Mouse (Mus musculus) forebrain, embryonic 13.5 days (tissue): ENCODE data around the gene Il17d. TPM values are rescaled to one million over a fixed set of nuclear protein-coding genes. Genes with fewer than 3 reads are reported as not detected.

Experiments
- ATAC-seq: fragments of 200-750 bp; cut with Nextera tagmentation; 2 replicates; pipeline ENCODE4 v1.8.0; 2017
- H3K27ac ChIP-seq: fragments of 300-500 bp; sonication (generic); 2 replicates; pipeline ENCODE4 v1.5.1; 2015; ENCODE audit warnings: inconsistent platforms, mild to moderate bottlenecking, moderate library complexity
- H3K27me3 ChIP-seq: fragments of 300-500 bp; sonication (generic); 2 replicates; pipeline ENCODE4 v1.6.1; 2015; ENCODE audit warnings: mild to moderate bottlenecking, inconsistent platforms
- H3K36me3 ChIP-seq: fragments of 300-500 bp; sonication (generic); 2 replicates; pipeline ENCODE4 v1.6.1; 2015; ENCODE audit warnings: mild to moderate bottlenecking, inconsistent platforms; ENCODE audit not compliant: poor library complexity, severe bottlenecking
- H3K4me1 ChIP-seq: fragments of 300-500 bp; sonication (generic); 2 replicates; pipeline ENCODE4 v1.6.1; 2015; ENCODE audit warnings: inconsistent platforms
- H3K4me2 ChIP-seq: fragments of 300-500 bp; sonication (generic); 2 replicates; pipeline ENCODE4 v1.6.1; 2015; ENCODE audit warnings: inconsistent platforms, mild to moderate bottlenecking, moderate library complexity
- H3K4me3 ChIP-seq: fragments of 300-500 bp; sonication (generic); 2 replicates; pipeline ENCODE4 v1.5.1; 2015; ENCODE audit warnings: mild to moderate bottlenecking, inconsistent platforms
- H3K9ac ChIP-seq: fragments of 300-500 bp; sonication (generic); 2 replicates; pipeline ENCODE4 v1.6.1; 2015; ENCODE audit warnings: mild to moderate bottlenecking, inconsistent platforms
- H3K9me3 ChIP-seq: fragments of 300-500 bp; sonication (generic); replicated peaks from 2 replicates; pipeline ENCODE4 v1.6.1; 2016; ENCODE audit warnings: inconsistent platforms
- WGBS: fragments of 180-500 bp; shearing (Covaris S2); methylation state at CpG from one replicate; pipeline ENCODE4 v1.1.7; 2015; 5-methylcytosine and 5-hydroxymethylcytosine counted together
- polyA plus RNA-seq: library from polyadenylated mRNA; unstranded; fragments of >200 nt; fragmentation: Nextera tagmentation; extraction: Ambion mirVana; gene quantifications from 2 replicates; pipeline ENCODE4 v1.2.1, GENCODE M21; 2015

Gene Il17d
- polyA plus RNA-seq, 1 experiment from 2014 or later: 2.7 TPM

DNA sequence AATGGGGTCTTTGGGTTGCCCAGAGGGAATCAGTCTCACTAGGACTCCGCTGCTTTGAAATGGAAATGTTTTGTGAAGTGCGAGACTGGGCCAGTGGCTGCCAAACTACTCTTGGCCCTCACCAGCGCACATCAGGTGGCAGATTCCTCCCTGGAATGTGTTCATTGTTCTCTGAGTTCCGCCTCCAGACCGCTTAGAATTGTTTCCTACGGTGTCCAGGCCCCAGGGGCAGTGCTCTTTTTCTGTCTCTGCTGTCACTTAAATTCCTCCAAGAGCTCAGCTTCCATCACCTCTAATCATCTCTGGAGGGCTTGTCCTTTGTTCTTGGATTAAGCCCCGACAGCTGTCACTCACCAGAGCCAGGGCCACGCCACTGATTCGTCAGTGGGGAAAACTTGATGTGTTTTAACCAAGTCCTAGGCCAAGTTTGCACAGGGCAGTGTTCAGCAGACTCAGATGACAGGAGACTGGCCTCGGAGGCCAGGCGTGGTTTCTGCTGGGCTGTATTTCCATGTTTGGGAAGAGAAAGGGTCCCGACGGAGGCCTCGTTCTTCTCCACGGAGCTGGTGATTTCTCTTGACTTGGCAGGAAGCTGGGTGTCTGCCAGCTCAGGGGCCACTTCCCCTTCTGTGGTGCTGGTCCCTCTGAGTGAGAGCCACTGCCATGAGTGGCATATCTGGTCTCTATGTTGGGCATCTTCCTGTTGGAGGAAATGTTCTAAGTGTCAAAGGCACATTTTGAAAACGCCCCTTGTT is 12.9 kb downstream of the Il17d start:
- WGBS: 4% methylated on average over 16 of the region's 16 CpGs
- peaks cover 40% of the 10 kb centered on the region for H3K4me1 ChIP-seq
- no peaks in the 10 kb centered on the region for H3K9me3 ChIP-seq
- no peak overlapping the region for H3K4me3 ChIP-seq
- ATAC-seq: peak; percentile 50
- peaks cover 33% of the 10 kb centered on the region for H3K27me3 ChIP-seq
- 0 out of 2 replicates have a peak overlapping the region, but pooled peaks have one; percentile 19 for H3K27ac ChIP-seq
- H3K36me3 ChIP-seq: no peaks in the 10 kb centered on the region
- no peak overlapping the region for H3K9ac ChIP-seq
- H3K4me2 ChIP-seq: peak overlapping the region; percentile 27

- Histone ChIP-seq H3K4me1 (peaks cover 22% of the 10 kb centered on the region), H3K27me3 (peaks cover 34% of the 10 kb centered on the region), H3K27ac (no peak overlapping the region), H3K36me3 (no peaks in the 10 kb centered on the region), H3K9me3 (no peaks in the 10 kb centered on the region), H3K9ac (no peak overlapping the region), H3K4me3 (no peak overlapping the region), H3K4me2 (no peak overlapping the region)
- no peak for ATAC-seq
- 86% methylated on average over 11 of the region's 11 CpGs for WGBS
Measured at GRCm38 (mm10) chr14:57540683-57541082, 16.1 kb downstream of the Il17d start.

DNA sequence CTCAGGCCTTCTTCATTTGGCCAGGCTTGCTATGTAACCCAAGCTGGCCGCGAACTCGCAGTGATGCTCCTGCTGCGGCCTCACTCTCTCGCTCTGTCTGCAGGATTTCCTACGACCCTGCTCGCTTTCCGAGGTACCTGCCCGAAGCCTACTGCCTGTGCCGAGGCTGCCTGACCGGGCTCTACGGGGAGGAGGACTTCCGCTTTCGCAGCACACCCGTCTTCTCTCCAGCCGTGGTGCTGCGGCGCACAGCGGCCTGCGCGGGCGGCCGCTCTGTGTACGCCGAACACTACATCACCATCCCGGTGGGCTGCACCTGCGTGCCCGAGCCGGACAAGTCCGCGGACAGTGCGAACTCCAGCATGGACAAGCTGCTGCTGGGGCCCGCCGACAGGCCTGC is 17.7 kb downstream of the Il17d start:
- Histone ChIP-seq H3K27ac (no peak overlapping the region), H3K9ac (no peak overlapping the region), H3K4me2 (peak overlapping the region; percentile 43), H3K9me3 (no peaks in the 10 kb centered on the region), H3K4me1 (peaks cover 13% of the 10 kb centered on the region), H3K36me3 (no peaks in the 10 kb centered on the region), H3K27me3 (peaks cover 31% of the 10 kb centered on the region), H3K4me3 (no peak overlapping the region; the same call in 1 of the 2 replicates)
- peak; percentile 24; the same call in 1 of the 2 replicates for ATAC-seq
- WGBS: 43% methylated on average over 34 of the region's 34 CpGs

GRCm38 (mm10) chr14:57543420-57544039 is 19.0 kb downstream of the Il17d start:
- Histone ChIP-seq H3K36me3 (peaks cover under 1% of the 10 kb centered on the region; the same call in 1 of the 2 replicates), H3K27ac (no peak overlapping the region), H3K4me3 (no peak overlapping the region), H3K4me1 (0 out of 2 replicates have a peak, but pooled peaks cover 3% of the 10 kb centered on the region), H3K9ac (no peak overlapping the region), H3K9me3 (no peaks in the 10 kb centered on the region), H3K4me2 (no peak overlapping the region), H3K27me3 (peaks cover 28% of the 10 kb centered on the region)
- 94% methylated on average over 13 of the region's 13 CpGs for WGBS
- ATAC-seq: no peak

- Histone ChIP-seq H3K27me3 (peaks cover 22% of the 10 kb centered on the region), H3K4me3 (no peak overlapping the region), H3K27ac (no peak overlapping the region), H3K9me3 (no peaks in the 10 kb centered on the region), H3K4me2 (no peak overlapping the region), H3K4me1 (0 out of 2 replicates have a peak, but pooled peaks cover 3% of the 10 kb centered on the region), H3K36me3 (peaks cover 18% of the 10 kb centered on the region), H3K9ac (no peak overlapping the region)
- WGBS: 88% methylated on average over 17 of the region's 17 CpGs
- ATAC-seq: no peak
Measured at GRCm38 (mm10) chr14:57545526-57545925, 20.9 kb downstream of the Il17d start.

DNA sequence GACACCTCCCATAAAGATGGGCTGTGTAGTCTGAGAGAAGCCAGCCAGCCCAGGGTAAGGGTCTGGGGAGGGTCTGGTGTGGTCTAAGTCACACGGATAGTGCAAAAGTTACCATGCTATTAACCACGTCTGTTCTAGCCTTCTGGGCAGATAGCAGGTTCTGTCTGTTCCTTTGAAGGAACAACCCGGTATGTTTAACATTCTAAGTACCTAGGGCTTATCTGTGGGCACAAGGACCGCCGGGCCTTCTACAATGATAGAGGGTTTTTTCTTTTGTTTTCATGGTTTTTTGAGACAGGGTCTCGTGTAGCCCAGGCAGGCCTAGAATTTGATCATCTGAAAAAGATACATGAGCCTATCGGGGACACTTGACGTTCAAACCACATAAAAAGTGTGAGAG is 21.6 kb downstream of the Il17d start:
- peaks cover 18% of the 10 kb centered on the region for H3K36me3 ChIP-seq
- 91% methylated on average over 8 of the region's 8 CpGs for WGBS
- H3K4me3 ChIP-seq: no peak overlapping the region
- H3K9ac ChIP-seq: no peak overlapping the region
- H3K4me1 ChIP-seq: 0 out of 2 replicates have a peak, but pooled peaks cover 3% of the 10 kb centered on the region
- no peak overlapping the region for H3K27ac ChIP-seq
- no peaks in the 10 kb centered on the region for H3K9me3 ChIP-seq
- H3K27me3 ChIP-seq: peaks cover 18% of the 10 kb centered on the region
- no peak overlapping the region for H3K4me2 ChIP-seq
- ATAC-seq: no peak

GRCm38 (mm10) chr14:57546557-57547021 is 22.0 kb downstream of the Il17d start:
- H3K27ac ChIP-seq: no peak overlapping the region
- H3K4me1 ChIP-seq: 0 out of 2 replicates have a peak, but pooled peaks cover 3% of the 10 kb centered on the region
- WGBS: 31% methylated on average over 13 of the region's 13 CpGs
- ATAC-seq: no peak
- H3K9me3 ChIP-seq: no peaks in the 10 kb centered on the region
- H3K4me2 ChIP-seq: no peak overlapping the region
- H3K9ac ChIP-seq: no peak overlapping the region
- H3K36me3 ChIP-seq: peaks cover 18% of the 10 kb centered on the region
- H3K4me3 ChIP-seq: no peak overlapping the region
- peaks cover 15% of the 10 kb centered on the region; the same call in 1 of the 2 replicates for H3K27me3 ChIP-seq

DNA sequence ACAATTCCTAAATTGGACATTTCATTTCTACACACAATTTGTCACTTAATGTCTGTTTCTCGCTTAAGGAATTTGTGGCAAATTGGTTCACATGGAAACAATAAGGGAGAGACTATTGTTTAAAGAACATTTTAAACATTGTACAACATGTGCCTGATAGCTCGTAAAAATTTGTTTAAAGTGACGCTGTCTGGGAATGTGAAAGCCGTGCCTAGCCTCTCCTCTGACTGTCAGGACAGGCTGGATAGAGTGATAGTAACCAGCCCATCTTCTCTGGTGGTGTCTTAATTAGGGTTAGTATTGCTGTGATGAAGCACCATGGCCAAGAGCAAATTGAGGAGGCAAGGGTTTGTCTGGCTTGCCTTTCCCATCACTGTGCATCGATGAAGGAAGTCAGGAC is 22.5 kb downstream of the Il17d start:
- Histone ChIP-seq H3K4me3 (no peak overlapping the region), H3K9me3 (no peaks in the 10 kb centered on the region), H3K4me1 (0 out of 2 replicates have a peak, but pooled peaks cover 3% of the 10 kb centered on the region), H3K27ac (no peak overlapping the region), H3K4me2 (no peak overlapping the region), H3K9ac (no peak overlapping the region), H3K36me3 (peaks cover 18% of the 10 kb centered on the region), H3K27me3 (peaks cover 10% of the 10 kb centered on the region; the same call in 1 of the 2 replicates)
- WGBS: 78% methylated on average over 5 of the region's 5 CpGs
- no peak for ATAC-seq

- H3K4me1 ChIP-seq: no peaks in the 10 kb centered on the region
- no peak overlapping the region for H3K27ac ChIP-seq
- H3K4me2 ChIP-seq: no peak overlapping the region
- H3K9ac ChIP-seq: no peak overlapping the region
- H3K4me3 ChIP-seq: no peak overlapping the region
- no peaks in the 10 kb centered on the region for H3K9me3 ChIP-seq
- no peaks in the 10 kb centered on the region for H3K27me3 ChIP-seq
- no peak for ATAC-seq
- peaks cover 30% of the 10 kb centered on the region for H3K36me3 ChIP-seq
Measured at GRCm38 (mm10) chr14:57552945-57553344, 28.4 kb downstream of the Il17d start.

DNA sequence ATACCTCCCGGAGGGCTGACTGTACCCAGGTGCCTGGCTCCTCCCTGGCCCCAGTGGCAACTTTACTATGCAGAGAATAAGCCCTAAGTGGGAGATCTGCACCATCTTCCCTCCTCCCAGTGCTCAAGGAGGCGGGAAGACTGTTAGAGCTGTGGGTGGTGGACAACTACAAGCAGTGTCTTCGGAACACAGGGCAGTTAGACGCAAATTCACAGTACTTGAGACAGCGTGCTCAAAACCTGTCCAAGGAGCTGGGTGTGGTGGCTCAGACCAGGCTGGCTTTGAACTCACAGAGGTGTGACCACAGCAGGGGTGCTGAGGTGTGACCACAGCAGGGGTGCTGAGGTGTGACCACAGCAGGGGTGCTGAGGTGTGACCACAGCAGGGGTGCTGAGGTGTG is 29.9 kb downstream of the Il17d start:
- Histone ChIP-seq H3K27ac (no peak overlapping the region), H3K9ac (no peak overlapping the region), H3K4me2 (no peak overlapping the region), H3K4me3 (no peak overlapping the region), H3K27me3 (no peaks in the 10 kb centered on the region), H3K4me1 (no peaks in the 10 kb centered on the region), H3K36me3 (peaks cover 20% of the 10 kb centered on the region), H3K9me3 (no peaks in the 10 kb centered on the region)
- 100% methylated on average over 5 of the region's 5 CpGs for WGBS
- ATAC-seq: no peak

GRCm38 (mm10) chr14:57555471-57556070 is 31.0 kb downstream of the Il17d start:
- Histone ChIP-seq H3K9ac (no peak overlapping the region), H3K27ac (no peak overlapping the region), H3K4me2 (no peak overlapping the region), H3K4me1 (no peaks in the 10 kb centered on the region), H3K36me3 (peaks cover 12% of the 10 kb centered on the region; the same call in 1 of the 2 replicates), H3K4me3 (no peak overlapping the region), H3K9me3 (no peaks in the 10 kb centered on the region), H3K27me3 (no peaks in the 10 kb centered on the region)
- WGBS: 86% methylated on average over 7 of the region's 7 CpGs
- ATAC-seq: no peak

DNA sequence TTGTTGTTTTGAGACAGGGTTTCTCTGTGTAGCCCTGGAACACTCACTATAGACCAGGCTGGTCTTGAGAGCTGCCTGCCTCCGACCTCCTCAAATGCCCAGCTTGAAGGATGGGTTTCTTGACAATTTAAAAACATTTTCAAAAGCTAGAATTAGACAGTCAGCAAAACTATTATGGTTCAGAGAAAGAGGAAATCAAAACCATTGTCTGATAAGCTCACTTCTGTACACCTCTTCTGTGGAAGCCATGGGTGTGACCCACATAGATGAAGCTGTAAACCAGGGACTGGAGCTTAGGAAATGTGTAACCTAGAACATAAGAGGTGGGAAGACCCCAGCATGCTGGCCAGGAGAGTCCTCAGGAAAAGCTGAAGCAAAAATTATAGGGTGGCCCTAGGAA is 32.3 kb downstream of the Il17d start:
- no peak for ATAC-seq
- no peaks in the 10 kb centered on the region for H3K27me3 ChIP-seq
- no peak overlapping the region for H3K27ac ChIP-seq
- H3K9ac ChIP-seq: no peak overlapping the region
- H3K36me3 ChIP-seq: peaks cover 12% of the 10 kb centered on the region; the same call in 1 of the 2 replicates
- no peaks in the 10 kb centered on the region for H3K4me1 ChIP-seq
- H3K9me3 ChIP-seq: no peaks in the 10 kb centered on the region
- H3K4me3 ChIP-seq: no peak overlapping the region
- H3K4me2 ChIP-seq: no peak overlapping the region
- WGBS: 73% methylated on average over 1 of the region's 1 CpGs
